Mouse (Mus musculus) thymus, postnatal 0 days (tissue): Measurements from ENCODE around the gene Car1. TPM values are rescaled to one million over a fixed set of nuclear protein-coding genes. Genes with fewer than 3 reads are reported as not detected.
"Not testable (repeated sequence)": the region's sequence is repeated elsewhere in the genome, so short reads cannot be mapped to it uniquely, and the experiment has no call there.

ENCODE experiments used
- DNase-seq: peaks from one replicate; pipeline ENCODE4 v3.0.0-alpha.2; 2015; ENCODE audit warnings: low spot score
- polyA plus RNA-seq: library from polyadenylated mRNA; unstranded; fragments of >200 nt; fragmentation: Nextera tagmentation; extraction: Ambion mirVana; gene quantifications from 2 replicates; pipeline ENCODE4 v1.2.1, GENCODE M21; 2015

Car1 gene
- polyA plus RNA-seq, 1 experiment from 2014 or later, result 0.49 TPM

DNA sequence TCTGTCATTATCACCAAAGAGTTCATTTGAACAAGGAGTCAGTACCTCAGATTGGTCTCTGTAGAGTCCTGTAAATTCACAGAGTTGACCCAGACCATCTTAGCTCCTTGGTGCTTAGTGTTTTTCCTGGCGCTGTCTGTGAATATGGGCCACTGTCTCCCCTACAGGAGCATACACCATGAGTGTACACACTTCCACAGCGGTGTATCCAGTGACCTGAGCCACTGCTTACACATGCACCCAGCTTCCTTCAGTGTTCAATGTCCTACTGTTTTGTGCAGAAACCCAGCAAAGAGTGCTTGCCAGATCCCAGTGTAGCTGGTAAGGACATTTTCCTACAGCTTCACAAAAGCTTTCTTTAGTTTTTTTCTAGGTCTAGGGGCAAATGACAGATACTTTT is 22.8 kb downstream of the Car1 start:
- no peak for DNase-seq

DNA sequence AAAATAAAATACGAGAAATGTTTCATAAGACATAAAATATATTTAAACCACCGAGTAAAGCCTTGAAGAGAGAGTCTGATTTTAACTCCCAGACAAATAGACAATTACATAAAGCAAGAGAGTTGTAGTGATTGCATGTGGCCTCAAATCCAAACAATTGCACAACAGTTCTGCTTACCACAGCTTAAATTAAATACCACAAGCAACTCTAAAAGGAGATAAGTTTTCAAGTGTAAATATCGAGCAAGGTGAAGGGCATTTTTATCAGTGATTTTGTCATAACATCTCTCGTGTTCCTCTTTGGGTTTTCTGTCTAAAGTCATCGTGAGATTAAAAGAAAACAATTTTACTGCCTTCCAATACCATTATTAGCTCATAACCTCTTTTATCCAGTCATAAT is 25.0 kb downstream of the Car1 start:
- DNase-seq, result not testable (repeated sequence)

DNA sequence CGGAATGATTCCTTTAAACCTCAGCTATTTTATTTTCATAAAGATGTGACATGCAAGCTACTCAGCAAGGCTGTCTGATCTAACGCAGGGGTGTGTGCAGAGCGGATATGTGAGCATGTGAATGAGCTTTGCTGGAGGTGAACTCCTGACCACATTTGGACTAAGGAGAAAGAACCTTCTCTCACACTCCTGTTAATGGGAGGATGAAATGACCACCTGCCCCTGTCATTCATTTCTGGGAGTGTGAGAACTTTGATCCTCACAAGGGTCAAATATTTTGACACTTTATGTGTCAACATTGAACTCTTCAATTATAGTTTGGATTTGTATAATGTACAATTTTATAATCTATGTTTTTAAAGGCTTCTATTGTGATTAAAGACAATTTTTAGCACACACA is 25.8 kb downstream of the Car1 start:
- DNase-seq, result not testable (repeated sequence)

DNA sequence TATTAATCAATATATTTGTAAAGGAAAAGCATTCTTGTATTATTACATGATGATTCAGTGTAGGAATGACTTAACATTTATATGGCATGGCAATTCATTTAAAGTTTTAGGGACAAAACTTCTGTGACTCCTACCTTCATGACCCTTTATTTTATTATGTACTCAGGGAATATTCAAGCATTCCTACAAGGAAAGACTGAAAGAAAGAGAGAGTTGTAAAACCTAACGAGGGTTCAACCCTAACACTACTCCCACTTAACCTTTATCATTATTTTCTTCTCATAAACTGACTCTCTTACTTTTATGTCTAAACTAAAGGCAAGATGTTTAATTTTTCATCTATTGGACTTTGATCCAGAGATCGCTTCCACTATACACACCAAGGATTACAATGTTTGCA is 28.0 kb downstream of the Car1 start:
- no peak for DNase-seq

- DNase-seq, result not testable (repeated sequence)
Observed at GRCm38 (mm10) chr3:14776497-14777162, 31.5 kb downstream of the Car1 start.

DNA sequence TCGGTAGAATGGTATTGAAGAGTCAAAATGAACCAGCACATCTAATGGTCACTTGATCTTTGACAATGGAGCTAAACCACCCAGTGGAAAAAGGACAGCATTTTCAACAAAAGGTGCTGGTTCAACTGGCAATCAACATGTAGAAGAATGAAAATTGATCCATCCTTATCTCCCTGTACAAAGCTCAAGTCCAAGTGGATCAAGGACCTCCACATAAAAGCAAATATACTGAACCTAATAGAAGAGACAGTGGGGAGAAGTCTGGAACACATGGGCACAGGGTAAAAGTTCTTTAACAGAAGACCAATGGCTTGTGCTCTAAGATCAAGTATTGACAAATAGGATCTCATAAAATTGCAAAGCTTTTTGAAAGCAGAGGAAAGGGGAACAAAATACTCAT is 33.6 kb downstream of the Car1 start:
- DNase-seq, result not testable (repeated sequence)

DNA sequence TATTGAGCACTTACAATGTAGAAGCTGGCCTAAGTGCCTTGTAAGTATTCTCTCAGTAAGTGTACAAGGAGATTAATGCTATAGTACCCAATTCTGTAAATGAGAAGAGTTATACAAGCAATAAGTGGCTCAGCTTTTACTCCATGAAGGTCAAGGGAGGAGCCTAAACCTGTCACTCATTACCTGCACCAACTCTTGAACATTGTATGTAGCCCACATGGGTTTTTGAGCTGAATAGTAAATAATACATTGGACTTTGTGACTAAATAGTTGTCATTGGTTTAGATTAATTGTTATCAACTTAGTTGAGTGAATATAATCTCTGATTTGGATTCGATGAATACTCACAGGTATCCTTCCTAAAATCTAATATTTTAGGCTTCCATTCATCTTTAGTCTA is 35.7 kb downstream of the Car1 start:
- not testable (repeated sequence) for DNase-seq

DNA sequence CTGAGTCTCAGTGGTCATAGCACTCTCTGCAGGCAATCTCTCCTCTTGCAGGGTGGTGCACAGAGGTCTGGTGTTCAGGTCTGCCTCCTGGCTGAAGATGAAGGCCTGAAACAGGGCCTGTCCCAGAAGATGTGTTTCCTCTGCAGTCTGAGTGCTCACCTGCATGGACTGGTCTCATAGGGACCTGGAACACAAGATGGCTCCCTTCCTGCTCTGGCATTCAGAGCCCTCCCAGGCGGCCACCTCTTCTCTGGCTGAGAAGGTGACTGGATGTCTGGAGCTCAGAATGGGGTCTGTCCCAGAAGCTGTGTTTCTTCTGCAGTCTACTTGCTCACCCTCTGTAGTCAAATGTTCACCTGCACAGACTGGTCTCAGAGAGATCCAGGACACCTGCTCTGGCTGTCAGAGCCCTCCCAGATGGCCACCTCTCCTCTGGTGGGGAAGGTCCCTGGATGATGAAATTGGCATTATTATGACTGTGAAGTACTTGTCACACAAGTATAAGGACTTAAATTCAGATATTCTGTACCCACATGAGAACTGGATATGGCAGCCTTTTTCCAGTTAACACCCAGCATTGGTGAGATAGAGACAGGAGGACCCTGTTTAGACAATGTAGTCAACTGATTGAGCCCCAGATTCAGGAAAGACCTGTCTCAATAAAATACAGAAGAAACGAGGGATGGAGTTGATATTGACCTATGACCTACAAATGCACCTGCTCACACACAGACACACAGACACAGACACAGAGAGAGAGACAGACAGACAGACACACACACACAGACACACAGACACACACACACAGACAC is 43.2 kb downstream of the Car1 start:
- no peak for DNase-seq

DNA sequence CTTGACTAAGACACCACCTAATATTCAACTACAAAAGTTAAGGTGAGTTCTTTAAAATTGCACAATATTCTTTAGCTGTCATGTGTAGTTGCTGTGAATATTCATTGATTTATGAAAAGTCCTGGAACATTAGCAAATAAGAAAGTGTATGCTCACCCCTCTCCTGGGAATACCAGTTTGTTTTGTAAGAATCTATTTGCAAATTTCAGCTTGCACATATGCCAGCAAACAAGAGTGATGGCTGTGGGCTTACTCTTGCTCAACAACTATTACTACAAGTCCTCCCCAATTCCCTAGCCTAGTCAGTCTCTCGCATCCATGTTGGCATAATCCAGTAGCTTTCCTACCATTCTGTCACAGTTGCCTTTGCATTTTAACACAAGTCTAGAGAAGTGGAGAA is 52.5 kb downstream of the Car1 start:
- DNase-seq, result no peak

DNA sequence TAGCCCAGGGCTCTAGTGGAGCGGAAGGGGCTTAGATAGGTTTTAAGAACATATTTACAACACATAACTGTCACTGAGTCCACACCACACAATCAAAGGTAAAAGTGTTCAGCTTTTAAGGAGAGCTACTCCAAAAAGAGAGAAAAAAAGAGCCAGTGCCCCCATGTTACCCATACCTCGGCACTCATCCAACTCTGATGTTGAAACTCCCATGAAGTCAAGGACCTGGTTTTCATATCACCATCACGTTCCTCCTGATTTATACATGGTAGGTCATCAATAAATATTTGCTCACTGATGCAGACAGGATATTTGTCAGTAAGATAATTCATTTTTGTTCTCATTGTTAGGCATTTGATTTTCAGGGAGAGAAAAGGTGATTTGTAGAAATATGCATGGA is 62.1 kb downstream of the Car1 start:
- no peak for DNase-seq

DNA sequence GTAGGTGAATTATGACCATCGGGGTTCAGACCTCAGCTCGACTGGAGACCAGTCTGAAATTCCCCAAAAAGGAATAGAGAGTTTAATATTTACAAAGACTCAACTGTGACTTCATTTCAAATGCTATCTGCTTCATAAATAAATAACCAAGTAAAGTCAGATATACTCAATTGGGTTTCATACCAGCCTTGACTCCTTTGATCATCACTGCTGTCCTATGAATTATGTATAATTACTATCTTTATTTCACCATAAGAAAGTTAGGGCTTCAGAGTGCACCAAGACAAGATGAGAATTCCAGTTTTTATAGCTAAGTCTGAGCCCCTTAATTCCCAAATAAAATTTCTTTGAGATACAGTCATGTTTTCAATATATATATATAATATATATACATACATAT is 69.9 kb downstream of the Car1 start:
- DNase-seq, result no peak

DNA sequence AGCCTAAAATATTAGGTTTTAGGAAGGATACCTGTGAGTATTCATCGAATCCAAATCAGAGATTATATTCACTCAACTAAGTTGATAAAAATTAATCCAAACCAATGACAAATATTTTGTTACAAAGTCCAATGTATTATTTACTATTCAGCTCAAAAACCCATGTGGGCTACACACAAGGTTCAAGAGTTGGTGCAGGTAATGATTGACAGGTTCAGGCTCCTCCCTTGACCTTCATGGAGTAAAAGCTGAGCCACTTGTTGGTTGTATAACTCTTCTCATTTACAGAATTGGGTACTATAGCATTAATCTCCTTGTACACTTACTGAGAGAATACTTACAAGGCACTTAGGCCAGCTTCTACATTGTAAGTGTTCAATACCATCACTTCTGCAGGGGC is 80.7 kb downstream of the Car1 start:
- not testable (repeated sequence) for DNase-seq

GRCm38 (mm10) chr3:14725462-14725861 is 82.7 kb downstream of the Car1 start:
- DNase-seq, result not testable (repeated sequence)

Other genes starting within 250 kb of the Car1 start
- 535 and 573 TPM in 2 replicates for gene 1810022K09Rik, start 197.1 kb downstream of the Car1 start, polyA plus RNA-seq
- gene Car13, start 166.6 kb downstream of the Car1 start, polyA plus RNA-seq, result 2.1 and 2.5 TPM in 2 replicates
- 1.3 and 23.5 TPM in 2 replicates for gene Car3, start 55.1 kb upstream of the Car1 start, polyA plus RNA-seq
- 8.4 and 9.8 TPM in 2 replicates for gene Car2, start 77.9 kb upstream of the Car1 start, polyA plus RNA-seq